Mouse (Mus musculus) spleen, postnatal 36 days (tissue): ENCODE measurements around the gene Acvr1b.
A peak's percentile ranks its signal among the peaks of the same experiment; 100 is the strongest.

Experiments
- DNase-seq, 2 experiments: peaks; one replicate each; pipeline ENCODE4 v3.0.0; 2022; ENCODE audit warnings: low spot score in 2 of 2, mixed read lengths in 1 of 2

The Acvr1b gene

DNA sequence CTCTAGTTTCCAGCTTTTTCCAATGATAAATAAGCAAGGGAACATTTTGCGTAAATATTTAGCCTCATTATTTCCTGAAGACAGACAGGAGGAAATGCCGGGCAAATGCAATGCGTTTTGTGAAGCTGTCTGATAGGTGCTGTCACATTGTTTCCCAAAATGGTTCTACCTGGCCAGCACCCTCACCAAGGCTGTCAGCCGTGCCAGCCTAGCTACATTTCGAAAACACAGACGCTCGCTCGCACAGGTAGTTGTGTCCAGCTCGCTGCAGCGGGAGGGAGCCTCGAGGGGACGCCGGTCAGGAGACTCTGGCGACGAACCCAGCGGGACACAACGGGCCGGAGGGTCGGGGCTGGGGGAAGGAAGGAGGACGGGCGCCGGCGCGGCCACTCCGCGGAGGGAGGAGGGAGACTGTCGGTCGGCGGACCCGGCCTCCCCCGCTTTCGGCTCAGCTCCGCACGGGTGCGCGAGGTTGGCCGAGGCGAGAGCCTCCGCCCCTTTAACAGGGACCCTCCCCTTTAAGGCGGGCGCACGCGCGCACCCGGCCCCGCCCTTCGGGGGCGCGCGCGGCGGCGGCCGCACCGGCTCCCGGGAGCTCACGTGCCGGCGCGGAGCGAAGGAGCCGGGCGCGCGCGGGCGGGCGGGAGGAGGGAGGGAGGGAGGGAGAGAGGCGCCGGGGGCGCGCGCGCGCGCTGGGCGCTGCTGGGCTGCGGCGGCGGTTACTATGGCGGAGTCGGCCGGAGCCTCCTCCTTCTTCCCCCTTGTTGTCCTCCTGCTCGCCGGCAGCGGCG, at the start of gene Acvr1b:
Gene Acvr1b, plus strand, starts transcription at position 647 of the 791 bp plus-strand sequence.
- peak; percentile 90 to 92 for DNase-seq

- no peak for DNase-seq
These were observed 48.3 kb upstream of the Acvr1b start for GRCm38 (mm10) chr15:101125561-101125960.

DNA sequence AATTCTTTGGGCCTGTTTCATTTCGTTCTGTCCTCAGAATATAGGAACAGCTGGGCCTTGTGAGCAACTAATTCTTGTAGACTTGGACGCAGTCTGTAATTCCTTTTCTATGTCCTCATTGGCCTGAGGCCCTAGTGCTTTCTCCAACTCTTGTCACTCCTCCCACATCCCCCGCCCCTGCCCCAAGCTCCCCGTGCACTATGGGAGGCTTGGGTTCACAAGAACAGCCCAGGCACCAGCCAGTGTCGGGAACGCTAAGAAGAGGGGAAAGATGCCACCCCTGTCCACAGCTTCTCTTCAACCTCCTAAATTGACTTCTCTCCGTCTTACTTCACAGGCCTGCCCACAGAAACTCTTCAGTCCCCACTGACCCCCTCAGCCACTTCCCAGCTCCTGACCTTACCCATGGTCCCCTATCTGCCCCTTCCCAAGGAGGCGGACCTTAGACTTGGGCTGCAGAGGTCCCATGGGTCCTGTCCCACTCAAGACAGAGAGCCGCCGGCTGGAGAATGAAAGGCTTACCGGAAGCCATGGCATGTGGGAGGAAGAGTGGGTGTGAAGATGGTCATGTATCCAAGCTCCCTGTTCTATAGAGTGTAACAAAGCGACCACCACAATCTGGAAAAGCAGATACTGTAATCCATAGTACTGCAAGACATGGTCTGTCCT, 46.9 kb upstream of the Acvr1b start:
- no peak for DNase-seq

GRCm38 (mm10) chr15:101128181-101129089, 45.4 kb upstream of the Acvr1b start, which contains the start of gene Acvrl1:
Gene Acvrl1, plus strand, starts transcription at chr15:101128522.
- DNase-seq, result no peak

GRCm38 (mm10) chr15:101129412-101129811, 44.5 kb upstream of the Acvr1b start:
- no peak for DNase-seq

GRCm38 (mm10) chr15:101131498-101131897, 42.4 kb upstream of the Acvr1b start:
- no peak for DNase-seq

GRCm38 (mm10) chr15:101132041-101132440, 41.8 kb upstream of the Acvr1b start:
- no peak for DNase-seq

GRCm38 (mm10) chr15:101132761-101133160, 41.1 kb upstream of the Acvr1b start:
- DNase-seq, result no peak

GRCm38 (mm10) chr15:101133993-101134704, 39.7 kb upstream of the Acvr1b start:
- DNase-seq, result peak; percentile 45 to 56

DNA sequence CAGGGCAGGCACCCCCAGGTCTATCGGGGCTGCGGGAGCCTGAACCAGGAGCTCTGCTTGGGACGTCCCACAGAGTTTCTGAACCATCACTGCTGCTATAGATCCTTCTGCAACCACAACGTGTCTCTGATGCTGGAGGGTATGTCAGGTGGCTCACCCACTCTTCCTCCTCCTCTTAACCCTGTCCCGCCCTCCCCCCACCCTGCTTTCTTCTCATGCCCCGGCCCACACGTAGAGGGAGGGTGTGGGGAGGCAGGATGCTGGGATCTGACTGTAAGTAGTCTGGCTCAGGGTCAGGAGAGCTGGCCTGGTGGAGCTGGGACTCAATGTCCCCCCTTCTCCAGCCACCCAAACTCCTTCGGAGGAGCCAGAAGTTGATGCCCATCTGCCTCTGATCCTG, 38.5 kb upstream of the Acvr1b start:
- no peak for DNase-seq

DNA sequence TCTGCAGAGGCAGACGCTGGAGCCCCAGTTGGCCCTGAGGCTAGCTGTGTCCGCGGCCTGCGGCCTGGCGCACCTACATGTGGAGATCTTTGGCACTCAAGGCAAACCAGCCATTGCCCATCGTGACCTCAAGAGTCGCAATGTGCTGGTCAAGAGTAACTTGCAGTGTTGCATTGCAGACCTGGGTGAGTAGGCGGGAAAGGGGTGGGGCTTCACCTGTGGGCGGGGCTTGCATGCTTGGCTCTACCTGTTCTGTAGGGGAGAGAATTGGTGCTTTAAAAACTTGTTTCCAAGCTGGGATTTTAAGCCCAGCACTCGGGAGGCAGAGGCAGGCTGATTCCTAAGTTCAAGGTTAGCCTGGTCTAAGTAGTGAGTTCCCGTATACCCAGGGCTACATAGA, 36.4 kb upstream of the Acvr1b start:
- no peak for DNase-seq

GRCm38 (mm10) chr15:101138675-101139074, 35.2 kb upstream of the Acvr1b start:
- DNase-seq, result no peak

- no peak for DNase-seq
These were observed 34.0 kb upstream of the Acvr1b start for GRCm38 (mm10) chr15:101139885-101140284.

- no peak for DNase-seq
These were observed 33.3 kb upstream of the Acvr1b start for GRCm38 (mm10) chr15:101140587-101140986.

- peak; percentile 43 to 57 for DNase-seq
These were observed 32.8 kb upstream of the Acvr1b start for GRCm38 (mm10) chr15:101141061-101141541.

DNA sequence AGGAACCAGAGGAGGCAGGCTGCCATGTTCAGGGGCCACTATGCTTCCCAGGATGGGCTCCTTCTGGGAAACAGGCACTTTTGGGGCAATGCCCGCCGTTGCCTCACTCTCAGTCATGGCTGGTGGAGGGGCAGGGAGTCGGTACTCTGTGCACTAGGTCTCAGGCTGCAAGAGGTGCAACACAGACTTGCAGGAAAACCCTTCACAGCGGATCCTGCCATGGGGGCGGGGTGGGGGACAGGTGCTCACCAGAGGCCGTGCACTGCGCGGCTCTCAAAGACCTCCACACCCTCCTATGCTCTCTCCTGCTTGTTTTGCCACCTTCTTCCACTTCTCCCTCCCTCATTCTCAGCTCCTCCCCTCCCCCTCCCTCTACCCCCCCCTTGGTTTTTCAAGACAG, 31.2 kb upstream of the Acvr1b start:
- no peak for DNase-seq

DNA sequence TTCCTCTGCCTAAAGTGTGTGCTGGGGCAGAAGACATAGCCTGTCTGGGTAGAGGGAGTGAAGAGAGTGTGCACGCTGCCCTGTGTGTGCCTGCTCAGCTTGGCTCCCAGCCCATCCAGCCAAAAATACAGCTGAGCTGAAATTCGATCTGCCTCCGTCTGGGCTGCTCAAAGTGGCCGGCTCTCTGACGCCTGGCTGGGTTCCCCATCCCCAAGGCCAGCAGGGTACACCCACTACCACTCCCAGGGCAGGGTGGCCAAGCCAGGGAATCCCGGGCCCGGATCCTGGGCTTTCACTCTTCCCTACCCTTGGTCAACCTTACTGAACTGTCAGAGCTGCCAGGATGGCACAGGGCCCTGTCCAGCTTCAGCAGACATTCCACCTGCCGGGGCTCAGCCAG, 30.4 kb upstream of the Acvr1b start:
- no peak for DNase-seq

- no peak for DNase-seq
These were observed 29.7 kb upstream of the Acvr1b start for GRCm38 (mm10) chr15:101144176-101144575.

GRCm38 (mm10) chr15:101144779-101145178, 29.1 kb upstream of the Acvr1b start:
- peak in 1 of 2 experiments; percentile 33 for DNase-seq

GRCm38 (mm10) chr15:101145424-101146099, 28.3 kb upstream of the Acvr1b start:
- peak; percentile 91 to 92 for DNase-seq
